Mouse (Mus musculus): Measurements from ENCODE around the gene Akr1c19. TPM values are rescaled to one million over a fixed set of nuclear protein-coding genes. Genes with fewer than 3 reads are reported as not detected.
A peak's percentile ranks its signal among the peaks of the same experiment; 100 is the strongest.
"Not testable (repeated sequence)": the region's sequence is repeated elsewhere in the genome, so short reads cannot be mapped to it uniquely, and the experiment has no call there.

Gene Akr1c19
- polyA plus RNA-seq, 1 experiment from 2014 or later = 65.8 TPM

DNA sequence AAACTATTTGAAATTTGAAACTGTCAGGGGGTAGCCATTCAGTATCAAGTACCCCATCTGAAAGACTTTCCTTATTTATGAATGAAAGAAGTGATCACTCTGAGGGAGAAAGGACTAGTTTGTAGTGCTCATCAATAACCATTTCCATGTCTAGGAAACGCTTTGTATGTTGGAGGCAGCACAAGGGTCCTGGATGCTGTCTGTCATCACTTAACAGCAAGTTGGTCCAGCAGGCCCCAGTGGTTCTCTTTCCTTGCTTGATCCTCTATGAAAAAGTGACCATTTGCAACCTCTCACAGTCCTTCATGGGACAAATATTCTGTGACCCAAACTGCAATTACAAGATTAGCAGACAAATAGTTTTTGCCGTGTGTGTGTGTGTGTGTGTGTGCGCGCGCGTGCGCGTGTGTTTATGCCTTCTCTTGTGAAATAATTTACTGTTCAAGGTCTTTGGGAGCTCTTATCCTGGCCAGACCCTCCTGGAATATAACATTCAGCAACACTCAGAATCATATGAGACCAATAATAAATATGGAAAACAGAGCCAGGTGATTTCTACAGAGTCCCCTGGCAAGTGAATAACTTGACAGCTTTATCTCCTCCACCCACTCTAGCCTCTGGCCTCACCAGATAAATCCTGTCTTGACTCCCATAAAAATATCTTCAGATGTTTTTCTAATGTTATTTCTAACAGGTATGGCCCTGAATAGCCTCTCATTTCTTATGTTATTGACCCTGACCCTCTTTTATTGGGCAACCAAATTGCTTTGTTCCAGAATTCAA lies 2.5 kb downstream of the Akr1c19 start:
- H3K27me3 ChIP-seq (ENCODE audit: control insufficient read depth, insufficient read depth, low read length) = no peaks in the 10 kb centered on the region
- H3K9me3 ChIP-seq (ENCODE audit: control insufficient read depth, low read length) = no peaks in the 10 kb centered on the region
- H3K27ac ChIP-seq (replicated peaks) = no peak overlapping the region
- DNase-seq (ENCODE audit: low spot score) (no peak), ATAC-seq (ENCODE audit: low FRiP score, low TSS enrichment) (no peak)
- H3K36me3 ChIP-seq (ENCODE audit: control insufficient read depth, insufficient read depth, low read length) = no peaks in the 10 kb centered on the region
- no peaks in the 10 kb centered on the region for H3K4me1 ChIP-seq (replicated peaks; ENCODE audit: control insufficient read depth, insufficient read depth)
- H3K4me3 ChIP-seq (ENCODE audit: low read depth, low read length) = no peak overlapping the region
- no peak overlapping the region for H3K4me2 ChIP-seq (replicated peaks; ENCODE audit: low read depth)
- no peak overlapping the region for H3K9ac ChIP-seq (ENCODE audit: low read length)
- TF ChIP-seq CTCF (IDR thresholded peaks at IDR 0.05; ENCODE audit: low read depth) = no peak
- no peak for TF ChIP-seq EP300 (optimal IDR thresholded peaks at IDR 0.05)
- WGBS = 87% methylated on average over 8 of the region's 8 CpGs

DNA sequence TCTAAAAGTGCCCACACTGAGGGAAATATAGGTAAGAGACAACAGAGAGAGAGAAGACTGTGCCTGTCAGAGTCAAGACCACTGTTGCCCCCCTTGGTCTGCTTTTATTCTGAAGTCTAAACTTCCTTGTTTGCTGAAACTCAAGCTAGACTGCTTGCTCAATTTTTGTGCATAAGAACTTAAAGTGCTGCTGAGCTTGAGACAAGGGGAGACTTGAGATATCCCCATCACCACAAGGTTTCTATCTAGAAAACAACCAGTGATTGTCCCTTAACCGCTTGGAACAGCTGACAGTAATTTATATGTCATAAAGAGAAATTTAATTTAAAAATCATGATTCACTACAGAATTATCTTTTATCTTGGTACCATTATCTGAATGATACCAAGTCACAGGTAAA lies 4.6 kb downstream of the Akr1c19 start:
- WGBS = 38% methylated on average over 1 of the region's 1 CpGs
- Histone ChIP-seq H3K27me3 (ENCODE audit: control insufficient read depth, insufficient read depth, low read length) (no peaks in the 10 kb centered on the region), H3K4me2 (replicated peaks; ENCODE audit: low read depth) (no peak overlapping the region), H3K4me1 (replicated peaks; ENCODE audit: control insufficient read depth, insufficient read depth) (no peaks in the 10 kb centered on the region), H3K9ac (ENCODE audit: low read length) (no peak overlapping the region), H3K36me3 (ENCODE audit: control insufficient read depth, insufficient read depth, low read length) (no peaks in the 10 kb centered on the region), H3K4me3 (ENCODE audit: low read depth, low read length) (no peak overlapping the region), H3K27ac (replicated peaks) (no peak overlapping the region), H3K9me3 (ENCODE audit: control insufficient read depth, low read length) (no peaks in the 10 kb centered on the region)
- DNase-seq (ENCODE audit: low spot score) (no peak), ATAC-seq (ENCODE audit: low FRiP score, low TSS enrichment) (peak; percentile 38; the same call in 1 of the 2 replicates)
- TF ChIP-seq EP300 (optimal IDR thresholded peaks at IDR 0.05) = no peak
- no peak for TF ChIP-seq CTCF (IDR thresholded peaks at IDR 0.05; ENCODE audit: low read depth)

DNA sequence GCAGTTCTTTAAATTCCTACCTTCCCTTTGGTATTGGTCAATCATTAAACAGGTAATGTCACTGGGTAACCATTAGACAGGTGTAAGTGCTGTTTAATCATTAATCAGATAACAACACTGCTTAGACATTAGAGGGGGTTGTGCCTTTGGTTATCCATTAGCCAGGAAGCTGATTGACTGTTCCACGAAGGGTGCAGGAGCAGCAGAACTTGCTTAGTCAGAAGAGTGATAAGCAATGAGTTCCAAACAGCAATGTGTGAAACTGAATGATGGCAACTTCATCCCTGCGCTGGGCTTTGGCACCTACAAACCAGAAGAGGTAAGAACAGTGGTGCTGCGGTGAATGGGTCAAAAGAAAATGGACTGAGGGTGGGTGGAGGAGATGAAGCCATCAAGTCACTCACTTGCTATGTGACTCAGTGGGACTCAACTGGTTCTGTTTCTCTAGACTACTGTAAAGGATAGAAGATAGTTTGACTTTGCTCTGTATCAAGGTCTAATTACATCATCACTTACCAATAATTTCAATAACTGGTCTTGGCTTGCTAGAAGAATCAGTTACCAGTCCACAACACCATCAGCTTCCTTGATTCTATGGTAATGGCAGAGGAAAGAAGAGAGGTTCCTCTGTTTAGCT lies 5.2 kb downstream of the Akr1c19 start:
- TF ChIP-seq CTCF (IDR thresholded peaks at IDR 0.05; ENCODE audit: low read depth) = no peak
- no peak for TF ChIP-seq EP300 (optimal IDR thresholded peaks at IDR 0.05)

DNA sequence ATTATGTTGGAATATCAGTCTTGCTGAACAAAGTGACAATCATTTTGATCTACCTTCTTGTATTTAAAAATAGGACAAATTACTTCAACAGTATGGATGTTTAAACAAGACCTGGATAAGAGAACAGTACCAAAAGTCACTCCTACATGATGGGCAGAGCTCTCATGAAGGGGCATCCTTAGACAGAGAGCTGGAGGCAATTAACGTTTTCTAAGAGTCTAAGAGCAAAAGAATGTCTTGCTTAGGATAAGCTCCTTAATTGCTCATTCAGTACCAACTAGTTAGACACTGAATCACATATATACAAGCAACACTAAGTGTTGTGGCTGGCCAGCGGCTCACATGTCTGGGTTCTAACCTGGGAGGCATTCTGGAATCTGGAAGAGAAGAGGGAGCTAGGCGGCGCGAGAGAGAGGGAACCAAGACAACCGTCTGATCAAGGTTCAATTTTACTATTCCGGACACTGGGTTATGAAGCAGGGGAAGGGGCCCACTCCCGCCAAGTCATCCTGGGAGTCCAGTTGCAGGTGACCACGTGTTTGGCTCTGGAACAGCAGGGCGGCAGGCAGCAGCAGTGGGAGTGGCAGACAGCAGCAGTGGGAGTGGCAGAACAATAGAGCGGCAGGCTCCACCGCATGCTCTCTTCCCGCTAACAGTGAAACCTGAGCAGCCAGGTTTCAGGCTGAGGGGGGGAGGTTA lies 16.5 kb downstream of the Akr1c19 start:
- peak; percentile 77 for DNase-seq (ENCODE audit: low spot score)
- TF ChIP-seq EP300 (optimal IDR thresholded peaks at IDR 0.05) (no peak), CTCF (IDR thresholded peaks at IDR 0.05; ENCODE audit: low read depth) (no peak)
- WGBS = 4% methylated on average over 13 of the region's 13 CpGs
- Histone ChIP-seq H3K4me2 (replicated peaks; ENCODE audit: low read depth) (peak overlapping the region; percentile 38), H3K27ac (replicated peaks) (no peak overlapping the region), H3K36me3 (ENCODE audit: control insufficient read depth, insufficient read depth, low read length) (no peaks in the 10 kb centered on the region), H3K4me3 (ENCODE audit: low read depth, low read length) (no peak overlapping the region), H3K9me3 (ENCODE audit: control insufficient read depth, low read length) (no peaks in the 10 kb centered on the region), H3K27me3 (ENCODE audit: control insufficient read depth, insufficient read depth, low read length) (no peaks in the 10 kb centered on the region), H3K4me1 (replicated peaks; ENCODE audit: control insufficient read depth, insufficient read depth) (no peaks in the 10 kb centered on the region), H3K9ac (ENCODE audit: low read length) (no peak overlapping the region)
- peak; percentile 91 for ATAC-seq (ENCODE audit: low FRiP score, low TSS enrichment)

More for the DNA sequence above, 5.2 kb downstream of the Akr1c19 start:
- Histone ChIP-seq H3K27ac (replicated peaks) (no peak overlapping the region), H3K9ac (ENCODE audit: low read length) (no peak overlapping the region), H3K36me3 (ENCODE audit: control insufficient read depth, insufficient read depth, low read length) (no peaks in the 10 kb centered on the region), H3K4me1 (replicated peaks; ENCODE audit: control insufficient read depth, insufficient read depth) (no peaks in the 10 kb centered on the region), H3K4me3 (ENCODE audit: low read depth, low read length) (no peak overlapping the region; the same call in 1 of the 2 replicates), H3K27me3 (ENCODE audit: control insufficient read depth, insufficient read depth, low read length) (no peaks in the 10 kb centered on the region), H3K9me3 (ENCODE audit: control insufficient read depth, low read length) (no peaks in the 10 kb centered on the region), H3K4me2 (replicated peaks; ENCODE audit: low read depth) (0 out of 2 replicates have a peak overlapping the region, but pooled peaks have one; percentile 5)
- peak; percentile 68 for DNase-seq (ENCODE audit: low spot score)
- peak; percentile 99 for ATAC-seq (ENCODE audit: low FRiP score, low TSS enrichment)
- WGBS = 37% methylated on average over 3 of the region's 3 CpGs

DNA sequence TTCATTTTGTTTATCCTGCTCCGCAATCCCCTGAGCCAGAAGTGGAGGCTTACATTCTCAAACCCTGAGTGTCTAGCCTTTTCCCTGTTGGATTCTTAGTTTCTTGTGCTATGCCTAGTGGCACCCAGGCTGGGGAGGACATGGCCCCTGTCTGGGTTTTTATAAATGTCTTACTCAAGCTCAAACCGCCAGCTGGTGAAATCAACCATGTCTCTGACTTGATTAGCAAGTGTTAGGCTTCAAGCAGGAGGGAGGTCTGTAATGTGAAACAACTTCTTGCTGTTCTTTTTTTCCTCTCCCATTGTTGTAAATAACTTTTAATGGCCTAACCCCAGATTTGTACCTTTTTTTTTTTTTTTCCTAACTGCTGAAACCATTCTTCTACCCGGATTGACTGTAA lies 20.8 kb downstream of the Akr1c19 start:
- WGBS = 70% methylated on average over 3 of the region's 3 CpGs
- DNase-seq (ENCODE audit: low spot score) (no peak), ATAC-seq (ENCODE audit: low FRiP score, low TSS enrichment) (no peak)
- no peaks in the 10 kb centered on the region for H3K27me3 ChIP-seq (ENCODE audit: control insufficient read depth, insufficient read depth, low read length)
- H3K36me3 ChIP-seq (ENCODE audit: control insufficient read depth, insufficient read depth, low read length) = no peaks in the 10 kb centered on the region
- no peak for TF ChIP-seq EP300 (optimal IDR thresholded peaks at IDR 0.05)
- TF ChIP-seq CTCF (IDR thresholded peaks at IDR 0.05; ENCODE audit: low read depth) = no peak
- H3K9ac ChIP-seq (ENCODE audit: low read length) = no peak overlapping the region
- no peaks in the 10 kb centered on the region for H3K4me1 ChIP-seq (replicated peaks; ENCODE audit: control insufficient read depth, insufficient read depth)
- no peaks in the 10 kb centered on the region for H3K9me3 ChIP-seq (ENCODE audit: control insufficient read depth, low read length)
- H3K4me3 ChIP-seq (ENCODE audit: low read depth, low read length) = no peak overlapping the region
- no peak overlapping the region for H3K27ac ChIP-seq (replicated peaks)
- H3K4me2 ChIP-seq (replicated peaks; ENCODE audit: low read depth) = no peak overlapping the region

DNA sequence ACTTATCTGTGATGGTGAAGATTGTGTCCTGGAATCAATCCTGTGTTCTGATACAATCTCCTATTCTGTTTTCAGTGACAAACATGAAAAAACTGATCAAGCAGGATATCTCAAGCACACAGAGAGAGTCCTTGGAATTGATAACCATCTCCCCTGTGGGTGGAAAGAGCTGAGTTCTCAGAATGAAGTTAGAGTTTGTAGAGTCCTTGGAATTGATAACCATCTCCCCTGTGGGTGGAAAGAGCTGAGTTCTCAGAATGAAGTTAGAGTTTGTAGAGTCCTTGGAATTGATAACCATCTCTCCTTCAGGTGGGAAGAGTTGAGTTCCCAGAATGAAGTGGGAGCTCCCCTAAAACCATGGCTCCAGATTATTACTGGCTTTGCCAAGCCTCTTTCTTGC lies 28.4 kb downstream of the Akr1c19 start:
- not testable (repeated sequence) for H3K4me3 ChIP-seq (ENCODE audit: low read depth, low read length); H3K9ac ChIP-seq (ENCODE audit: low read length); H3K9me3 ChIP-seq (ENCODE audit: control insufficient read depth, low read length); H3K27me3 ChIP-seq (ENCODE audit: control insufficient read depth, insufficient read depth, low read length); DNase-seq (ENCODE audit: low spot score); H3K36me3 ChIP-seq (ENCODE audit: control insufficient read depth, insufficient read depth, low read length); H3K4me1 ChIP-seq (replicated peaks; ENCODE audit: control insufficient read depth, insufficient read depth); H3K4me2 ChIP-seq (replicated peaks; ENCODE audit: low read depth); ATAC-seq (ENCODE audit: low FRiP score, low TSS enrichment); H3K27ac ChIP-seq (replicated peaks)

Measured in stomach, postnatal 0 days (tissue).